Mouse (Mus musculus): ENCODE data around the gene Rhox13.

- TF ChIP-seq GATA1 (IDR thresholded peaks at IDR 0.05; ENCODE audit: borderline replicate concordance, low read length) = no peak
- TF ChIP-seq FLI1 (IDR thresholded peaks at IDR 0.05; ENCODE audit: low read length) = no peak
These were observed at the start of gene Rhox13 for GRCm38 (mm10) chrX:38120982-38121381.
